Mouse (Mus musculus) midbrain, embryonic 11.5 days (tissue): Measurements from ENCODE around the gene Rgmb. TPM values are rescaled to one million over a fixed set of nuclear protein-coding genes. Genes with fewer than 3 reads are reported as not detected.

Source experiments
- ATAC-seq: fragments of 200-750 bp; cut with Nextera tagmentation; 2 replicates; pipeline ENCODE4 v1.8.0; 2017; ENCODE audit warnings: moderate TSS enrichment, moderate library complexity; ENCODE audit not compliant: low FRiP score
- DNase-seq: peaks from one replicate; pipeline ENCODE4 v3.0.0; 2015; ENCODE audit warnings: low spot score; ENCODE audit errors: missing footprints
- H3K27ac ChIP-seq: fragments of 300-500 bp; sonication (generic); 2 replicates; pipeline ENCODE4 v1.5.1; 2014; ENCODE audit warnings: low read depth, low read length
- H3K27me3 ChIP-seq: fragments of 300-500 bp; sonication (generic); 2 replicates; pipeline ENCODE4 v1.6.1; 2014; ENCODE audit warnings: mild to moderate bottlenecking, low read length, moderate library complexity, mixed read lengths; ENCODE audit not compliant: control insufficient read depth, insufficient read depth
- H3K36me3 ChIP-seq: fragments of 300-500 bp; sonication (generic); 2 replicates; pipeline ENCODE4 v1.6.1; 2014; ENCODE audit warnings: mild to moderate bottlenecking, low read length, moderate library complexity, mixed read lengths; ENCODE audit not compliant: control insufficient read depth, insufficient read depth
- H3K4me1 ChIP-seq: fragments of 300-500 bp; sonication (generic); 2 replicates; pipeline ENCODE4 v1.6.1; 2014; ENCODE audit warnings: low read length; ENCODE audit not compliant: control insufficient read depth, insufficient read depth
- H3K4me2 ChIP-seq: fragments of 300-500 bp; sonication (generic); 2 replicates; pipeline ENCODE4 v1.6.1; 2014; ENCODE audit warnings: mild to moderate bottlenecking, moderate library complexity
- H3K4me3 ChIP-seq: fragments of 300-500 bp; sonication (generic); 2 replicates; pipeline ENCODE4 v1.5.1; 2014; ENCODE audit warnings: low read depth, low read length
- H3K9ac ChIP-seq: fragments of 300-500 bp; sonication (generic); 2 replicates; pipeline ENCODE4 v1.6.1; 2014; ENCODE audit warnings: low read length
- H3K9me3 ChIP-seq: fragments of 300-500 bp; sonication (generic); 2 replicates; pipeline ENCODE4 v1.6.1; 2016; ENCODE audit warnings: low read length; ENCODE audit not compliant: control insufficient read depth
- whole genome bisulfite sequencing: fragments of 180-500 bp; shearing (Covaris S2); extraction: QIAGEN DNeasy Blood & Tissue Kit; methylation state at CpG from one replicate; pipeline ENCODE4 v1.1.7; 2014; 5-methylcytosine and 5-hydroxymethylcytosine counted together
- polyA plus RNA-seq: library from polyadenylated mRNA; unstranded; fragments of >200 nt; fragmentation: Nextera tagmentation; extraction: Ambion mirVana; gene quantifications from 2 replicates; pipeline ENCODE4 v1.2.1, GENCODE M21; 2014

The Rgmb gene
- polyA plus RNA-seq, 1 experiment from 2014 or later = 73.0 TPM

GRCm38 (mm10) chr17:15817634-15818033, 13.2 kb downstream of the Rgmb start:
- H3K4me1 ChIP-seq = peaks cover 3% of the 10 kb centered on the region; the same call in 1 of the 2 replicates
- no peak overlapping the region for H3K4me3 ChIP-seq
- H3K9me3 ChIP-seq = no peaks in the 10 kb centered on the region
- H3K4me2 ChIP-seq = no peak overlapping the region
- no peak overlapping the region for H3K9ac ChIP-seq
- ATAC-seq (no peak), DNase-seq (peak; percentile 37)
- no peaks in the 10 kb centered on the region for H3K27me3 ChIP-seq
- no peak overlapping the region for H3K27ac ChIP-seq
- peaks cover 6% of the 10 kb centered on the region; the same call in 1 of the 2 replicates for H3K36me3 ChIP-seq
- WGBS = 92% methylated on average over 2 of the region's 2 CpGs

- 91% methylated on average over 5 of the region's 5 CpGs for WGBS
- H3K4me3 ChIP-seq = no peak overlapping the region
- no peaks in the 10 kb centered on the region for H3K9me3 ChIP-seq
- ATAC-seq = no peak
- peak; percentile 51 for DNase-seq
- no peak overlapping the region for H3K27ac ChIP-seq
- H3K4me2 ChIP-seq = no peak overlapping the region
- peaks cover 6% of the 10 kb centered on the region; the same call in 1 of the 2 replicates for H3K36me3 ChIP-seq
- H3K27me3 ChIP-seq = no peaks in the 10 kb centered on the region
- H3K9ac ChIP-seq = no peak overlapping the region
- peaks cover 3% of the 10 kb centered on the region; the same call in 1 of the 2 replicates for H3K4me1 ChIP-seq
Measured at GRCm38 (mm10) chr17:15817096-15817450, 13.8 kb downstream of the Rgmb start.

- no peak overlapping the region for H3K27ac ChIP-seq
- peaks cover 6% of the 10 kb centered on the region; the same call in 1 of the 2 replicates for H3K36me3 ChIP-seq
- DNase-seq (peak; percentile 75), ATAC-seq (peak; percentile 17; the same call in 1 of the 2 replicates)
- no peak overlapping the region for H3K9ac ChIP-seq
- WGBS = 87% methylated on average over 10 of the region's 11 CpGs
- no peak overlapping the region for H3K4me2 ChIP-seq
- peaks cover 3% of the 10 kb centered on the region; the same call in 1 of the 2 replicates for H3K4me1 ChIP-seq
- no peaks in the 10 kb centered on the region for H3K9me3 ChIP-seq
- H3K27me3 ChIP-seq = no peaks in the 10 kb centered on the region
- H3K4me3 ChIP-seq = no peak overlapping the region
Measured at GRCm38 (mm10) chr17:15816379-15817095, 14.3 kb downstream of the Rgmb start.

- H3K9me3 ChIP-seq = no peaks in the 10 kb centered on the region
- no peaks in the 10 kb centered on the region for H3K27me3 ChIP-seq
- peaks cover 3% of the 10 kb centered on the region; the same call in 1 of the 2 replicates for H3K4me1 ChIP-seq
- WGBS = 87% methylated on average over 10 of the region's 10 CpGs
- no peak overlapping the region for H3K9ac ChIP-seq
- no peak overlapping the region for H3K4me3 ChIP-seq
- H3K4me2 ChIP-seq = no peak overlapping the region
- DNase-seq (peak; percentile 79), ATAC-seq (no peak)
- no peak overlapping the region for H3K27ac ChIP-seq
- H3K36me3 ChIP-seq = peaks cover 6% of the 10 kb centered on the region; the same call in 1 of the 2 replicates
Measured at GRCm38 (mm10) chr17:15815312-15816018, 15.4 kb downstream of the Rgmb start.

GRCm38 (mm10) chr17:15813658-15814212, 17.1 kb downstream of the Rgmb start:
- WGBS = 79% methylated on average over 3 of the region's 3 CpGs
- H3K9ac ChIP-seq = no peak overlapping the region
- H3K27ac ChIP-seq = no peak overlapping the region
- no peaks in the 10 kb centered on the region; the same call in 1 of the 2 replicates for H3K36me3 ChIP-seq
- DNase-seq (peak; percentile 69), ATAC-seq (no peak)
- H3K4me3 ChIP-seq = no peak overlapping the region
- no peaks in the 10 kb centered on the region for H3K27me3 ChIP-seq
- no peaks in the 10 kb centered on the region for H3K9me3 ChIP-seq
- H3K4me2 ChIP-seq = no peak overlapping the region
- H3K4me1 ChIP-seq = peaks cover 14% of the 10 kb centered on the region

- H3K4me3 ChIP-seq = no peak overlapping the region
- no peak overlapping the region for H3K27ac ChIP-seq
- DNase-seq (peak; percentile 81), ATAC-seq (no peak)
- H3K9me3 ChIP-seq = no peaks in the 10 kb centered on the region
- WGBS = 85% methylated on average over 13 of the region's 13 CpGs
- H3K4me2 ChIP-seq = no peak overlapping the region
- H3K4me1 ChIP-seq = peaks cover 22% of the 10 kb centered on the region
- H3K36me3 ChIP-seq = peaks cover 3% of the 10 kb centered on the region; the same call in 1 of the 2 replicates
- no peak overlapping the region for H3K9ac ChIP-seq
- H3K27me3 ChIP-seq = no peaks in the 10 kb centered on the region
Measured at GRCm38 (mm10) chr17:15812136-15812778, 18.6 kb downstream of the Rgmb start.

- DNase-seq (no peak), ATAC-seq (no peak)
- no peaks in the 10 kb centered on the region for H3K27me3 ChIP-seq
- H3K27ac ChIP-seq = no peak overlapping the region
- no peak overlapping the region for H3K4me2 ChIP-seq
- no peak overlapping the region for H3K9ac ChIP-seq
- WGBS = 53% methylated on average over 2 of the region's 2 CpGs
- H3K36me3 ChIP-seq = peaks cover 3% of the 10 kb centered on the region; the same call in 1 of the 2 replicates
- H3K4me1 ChIP-seq = peaks cover 22% of the 10 kb centered on the region
- H3K9me3 ChIP-seq = no peaks in the 10 kb centered on the region
- H3K4me3 ChIP-seq = no peak overlapping the region
Measured at GRCm38 (mm10) chr17:15809949-15810348, 20.9 kb downstream of the Rgmb start.

- ATAC-seq = peak; percentile 49; the same call in 1 of the 2 replicates
- no peaks in the 10 kb centered on the region for H3K27me3 ChIP-seq
Measured at GRCm38 (mm10) chr17:15808468-15809374, 22.1 kb downstream of the Rgmb start.

More at GRCm38 (mm10) chr17:15808468-15809374, 22.1 kb downstream of the Rgmb start:
- peaks cover 3% of the 10 kb centered on the region; the same call in 1 of the 2 replicates for H3K36me3 ChIP-seq
- no peak overlapping the region for H3K9ac ChIP-seq
- no peaks in the 10 kb centered on the region for H3K9me3 ChIP-seq
- 24% methylated on average over 10 of the region's 10 CpGs for WGBS
- no peak overlapping the region for H3K4me3 ChIP-seq
- DNase-seq = peak; percentile 89
- H3K4me2 ChIP-seq = 0 out of 2 replicates have a peak overlapping the region, but pooled peaks have one; percentile 11
- H3K27ac ChIP-seq = peak overlapping the region; percentile 21; the same call in 1 of the 2 replicates
- peaks cover 19% of the 10 kb centered on the region for H3K4me1 ChIP-seq
